Comparison of ENCODE assay signal across 14 mouse cellular contexts in genomic region chr8:77695486-77696058, GRCm38 (mm10). TPM values are rescaled to one million over a fixed set of nuclear protein-coding genes. Genes with fewer than 3 reads are reported as not detected.
A peak's percentile ranks its signal among the peaks of the same experiment; 100 is the strongest.
DNase-seq lines count a peak whose midpoint lies in the region; ATAC-seq lines count a peak whose summit lies in the region.
"Had no signal": no experiment of that assay in that cellular context is flagged by ENCODE, and none has a peak within 500 bp of the region (broad histone marks: within the 10 kb centered on the region; RNA-seq: fewer than 3 reads in every experiment).

No protein-coding gene starts in this region.

- H3K36me3 ChIP-seq in embryonic facial prominence, embryonic 13.5 days = no peaks in the 10 kb centered on the region; the same call in 1 of the 2 replicates
- H3K36me3 ChIP-seq: midbrain, embryonic 12.5 days had no signal

- no peaks in the 10 kb centered on the region for H3K27me3 ChIP-seq in embryonic facial prominence, embryonic 13.5 days
- H3K27me3 ChIP-seq: midbrain, embryonic 12.5 days had no signal

- H3K4me2 ChIP-seq in embryonic facial prominence, embryonic 13.5 days = no peak overlapping the region
- H3K4me2 ChIP-seq: midbrain, embryonic 12.5 days had no signal

- no peak overlapping the region for H3K4me3 ChIP-seq in embryonic facial prominence, embryonic 13.5 days
- H3K4me3 ChIP-seq: gastrocnemius, adult 2 months; midbrain, embryonic 12.5 days had no signal

- ATAC-seq in embryonic facial prominence, embryonic 13.5 days (ENCODE audit: insufficient number of reproducible peaks, insufficient read depth, low FRiP score, low TSS enrichment, low read depth) = no peak
- peak; percentile 57 for ATAC-seq in megakaryocyte, adult 5-6 weeks (ENCODE audit: poor library complexity, severe bottlenecking)

- H3K9ac ChIP-seq in embryonic facial prominence, embryonic 13.5 days = no peak overlapping the region
- H3K9ac ChIP-seq: midbrain, embryonic 12.5 days had no signal

- H3K27ac ChIP-seq in embryonic facial prominence, embryonic 13.5 days = peak overlapping the region; percentile 39; the same call in 1 of the 2 replicates
- H3K27ac ChIP-seq: gastrocnemius, adult 2 months; midbrain, embryonic 12.5 days had no signal

- peaks cover 26% of the 10 kb centered on the region for H3K4me1 ChIP-seq in embryonic facial prominence, embryonic 13.5 days
- H3K4me1 ChIP-seq: midbrain, embryonic 12.5 days had no signal

- DNase-seq in heart, adult 11 months = peak; percentile 81
- no peak for DNase-seq in heart, adult 8-10 months (ENCODE audit: low spot score)
- peak; percentile 5 for DNase-seq in kidney, postnatal 14 days
- no peak for DNase-seq in kidney, postnatal 4 days
- no peak for DNase-seq in cerebellum, adult 8-10 months
- DNase-seq in spleen, adult 12 weeks (ENCODE audit: low spot score) = no peak
- DNase-seq: adrenal gland, adult 8-10 months; cerebellum, postnatal 25 days; gastrocnemius, adult 2 months; layer of hippocampus, adult 9-11 months; thymus, postnatal 25 days had no signal

- WGBS in embryonic facial prominence, embryonic 13.5 days = 31% methylated on average over 5 of the region's 5 CpGs

- H3K9me3 ChIP-seq in embryonic facial prominence, embryonic 13.5 days = no peaks in the 10 kb centered on the region
- H3K9me3 ChIP-seq: midbrain, embryonic 12.5 days had no signal

RNA-seq across cellular contexts. Expression of gene Ednra, which starts 28.7 kb away (rescaled TPM):
- total RNA-seq in heart, adult 8-10 months (2022) = 10 to 100 TPM; 28.9 to 43.3 (median 39.1) TPM
- 56.3 and 58.4 TPM in 2 replicates for polyA plus RNA-seq in embryonic facial prominence, embryonic 13.5 days (2015; fragmentation: Nextera tagmentation; extraction: Ambion mirVana)
- 1.2 and 1.3 TPM in 2 replicates for total RNA-seq in megakaryocyte, adult 5-6 weeks (2015)
- total RNA-seq in megakaryocyte, adult 5-6 weeks (2017) = 0.81 and 1.9 TPM in 2 replicates

Comparison
In these comparisons a context has a peak if more than half of its experiments do, and no peak if none do; other contexts are left out.
1. DNase-seq: peak in heart, adult 11 months (single experiment) and kidney, postnatal 14 days (single experiment); none in heart, adult 8-10 months (single experiment), kidney, postnatal 4 days (0 of 2), cerebellum, adult 8-10 months (single experiment) and spleen, adult 12 weeks (single experiment).
2. RNA of gene Ednra, which starts 28.7 kb away (total RNA-seq): 28.9 to 43.3 TPM in heart, adult 8-10 months; 0.81 to 1.9 TPM in megakaryocyte, adult 5-6 weeks; every median in the first group is over 10 times any median in the second.